Mouse (Mus musculus): ENCODE results near the gene Trip11.

- TF ChIP-seq CTCF (IDR thresholded peaks at IDR 0.05; ENCODE audit: borderline replicate concordance, extremely low read depth, insufficient read depth, insufficient read length) (no peak), POLR2A (IDR thresholded peaks at IDR 0.05; ENCODE audit: borderline replicate concordance, extremely low read depth, insufficient read depth, insufficient read length, poor library complexity, severe bottlenecking) (no peak)
Measured at GRCm38 (mm10) chr12:101789767-101790166, 123.3 kb downstream of the Trip11 start.
